Mouse (Mus musculus) heart, embryonic 14.5 days (tissue): Measurements from ENCODE around the gene Mast4. TPM values are rescaled to one million over a fixed set of nuclear protein-coding genes. Genes with fewer than 3 reads are reported as not detected.

Source experiments
- ATAC-seq: fragments of 200-750 bp; cut with Nextera tagmentation; 2 replicates; pipeline ENCODE4 v1.8.0; 2017; ENCODE audit warnings: low read depth, moderate TSS enrichment; ENCODE audit not compliant: insufficient number of reproducible peaks, insufficient read depth, low FRiP score
- H3K27ac ChIP-seq, 2 experiments: fragments of 200-500 bp in 1 of 2; fragments of 300-500 bp in 1 of 2; sonication (generic) in 1 of 2; replicated peaks in 1 of 2; 2 replicates each; pipeline ENCODE4 v1.5.1; 2012 to 2014; ENCODE audit warnings: low read depth in 2 of 2, low read length in 2 of 2, control low read depth in 1 of 2, mild to moderate bottlenecking in 1 of 2, mixed read lengths in 1 of 2; ENCODE audit not compliant: control insufficient read depth in 1 of 2, insufficient read depth in 1 of 2
- H3K27me3 ChIP-seq: fragments of 300-500 bp; sonication (generic); 2 replicates; pipeline ENCODE4 v1.6.1; 2014; ENCODE audit warnings: mild to moderate bottlenecking, low read length, control low read depth; ENCODE audit not compliant: control insufficient read depth, insufficient read depth
- H3K36me3 ChIP-seq: fragments of 300-500 bp; sonication (generic); 2 replicates; pipeline ENCODE4 v1.6.1; 2014; ENCODE audit warnings: mild to moderate bottlenecking, control low read depth, low read length, mixed read lengths; ENCODE audit not compliant: control insufficient read depth, insufficient read depth
- H3K4me1 ChIP-seq, 2 experiments: fragments of 200-500 bp in 1 of 2; fragments of 300-500 bp in 1 of 2; sonication (generic) in 1 of 2; 2 replicates each; pipeline ENCODE4 v1.6.1; 2012 to 2014; ENCODE audit warnings: low read length in 2 of 2, control low read depth in 1 of 2, mixed read lengths in 1 of 2; ENCODE audit not compliant: control insufficient read depth in 2 of 2, insufficient read depth in 2 of 2
- H3K4me2 ChIP-seq: fragments of 300-500 bp; sonication (generic); 2 replicates; pipeline ENCODE4 v1.6.1; 2014; ENCODE audit warnings: mild to moderate bottlenecking, low read length
- H3K4me3 ChIP-seq, 2 experiments: fragments of 200-500 bp in 1 of 2; fragments of 300-500 bp in 1 of 2; sonication (generic) in 1 of 2; 2 replicates each; pipeline ENCODE4 v1.5.1; 2012 to 2014; ENCODE audit warnings: low read length in 2 of 2, mild to moderate bottlenecking in 2 of 2, control low read depth in 1 of 2, low read depth in 1 of 2, moderate library complexity in 1 of 2; ENCODE audit not compliant: control insufficient read depth in 1 of 2, insufficient read depth in 1 of 2
- H3K9ac ChIP-seq: fragments of 300-500 bp; sonication (generic); 2 replicates; pipeline ENCODE4 v1.6.1; 2014; ENCODE audit warnings: mild to moderate bottlenecking, low read length
- H3K9me3 ChIP-seq: fragments of 300-500 bp; sonication (generic); 2 replicates; pipeline ENCODE4 v1.6.1; 2016; ENCODE audit warnings: low read length, control low read depth; ENCODE audit not compliant: control insufficient read depth
- WGBS: fragments of 180-500 bp; shearing (Covaris S2); extraction: QIAGEN DNeasy Blood & Tissue Kit; methylation state at CpG from one replicate; pipeline ENCODE4 v1.1.7; 2014; 5-methylcytosine and 5-hydroxymethylcytosine counted together
- polyA plus RNA-seq: library from polyadenylated mRNA; unstranded; fragments of >200 nt; fragmentation: Nextera tagmentation; extraction: Ambion mirVana; gene quantifications from 2 replicates; pipeline ENCODE4 v1.2.1, GENCODE M21; 2014

Mast4 gene
- polyA plus RNA-seq, 1 experiment from 2014 or later = 54.1 TPM

- no peak overlapping the region for H3K4me3 ChIP-seq
- no peak overlapping the region for H3K4me2 ChIP-seq
- H3K27me3 ChIP-seq = no peaks in the 10 kb centered on the region
- WGBS = 77% methylated on average over 12 of the region's 12 CpGs
- peaks cover 29 to 52% of the 10 kb centered on the region in 2 experiments for H3K4me1 ChIP-seq
- no peak for ATAC-seq
- no peaks in the 10 kb centered on the region for H3K9me3 ChIP-seq
- no peaks in the 10 kb centered on the region for H3K36me3 ChIP-seq
- H3K9ac ChIP-seq = no peak overlapping the region
- 0 out of 4 replicates have a peak overlapping the region, but pooled peaks of 1 of the 2 experiments have one; percentile 42 for H3K27ac ChIP-seq
Measured at GRCm38 (mm10) chr13:102877766-102878325, 456.5 kb downstream of the Mast4 start.

DNA sequence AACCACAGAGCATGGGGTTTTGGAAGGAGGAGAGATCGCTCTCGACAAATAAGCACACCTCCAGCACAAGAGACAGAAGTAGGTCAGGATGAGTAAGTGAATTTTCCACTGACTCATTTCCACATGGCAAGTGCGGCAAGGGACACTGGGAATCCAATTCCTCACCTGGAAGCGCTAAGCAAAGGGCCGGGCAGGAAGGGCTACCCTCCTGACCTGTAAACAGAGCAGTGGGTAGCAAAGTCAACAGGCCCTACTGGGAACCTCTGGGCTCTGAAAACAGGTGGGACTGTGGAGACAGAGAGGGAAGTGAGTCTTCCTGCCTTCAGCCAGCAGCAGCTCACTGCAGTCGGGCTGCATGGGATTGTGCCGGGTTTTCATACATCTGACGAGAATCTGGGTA lies 457.1 kb downstream of the Mast4 start:
- 70% methylated on average over 8 of the region's 8 CpGs for WGBS
- H3K27me3 ChIP-seq = no peaks in the 10 kb centered on the region
- H3K9me3 ChIP-seq = no peaks in the 10 kb centered on the region
- ATAC-seq = no peak
- peaks cover 32 to 52% of the 10 kb centered on the region in 2 experiments for H3K4me1 ChIP-seq
- H3K9ac ChIP-seq = no peak overlapping the region
- no peak overlapping the region for H3K27ac ChIP-seq
- no peaks in the 10 kb centered on the region for H3K36me3 ChIP-seq
- no peak overlapping the region for H3K4me3 ChIP-seq
- no peak overlapping the region for H3K4me2 ChIP-seq

DNA sequence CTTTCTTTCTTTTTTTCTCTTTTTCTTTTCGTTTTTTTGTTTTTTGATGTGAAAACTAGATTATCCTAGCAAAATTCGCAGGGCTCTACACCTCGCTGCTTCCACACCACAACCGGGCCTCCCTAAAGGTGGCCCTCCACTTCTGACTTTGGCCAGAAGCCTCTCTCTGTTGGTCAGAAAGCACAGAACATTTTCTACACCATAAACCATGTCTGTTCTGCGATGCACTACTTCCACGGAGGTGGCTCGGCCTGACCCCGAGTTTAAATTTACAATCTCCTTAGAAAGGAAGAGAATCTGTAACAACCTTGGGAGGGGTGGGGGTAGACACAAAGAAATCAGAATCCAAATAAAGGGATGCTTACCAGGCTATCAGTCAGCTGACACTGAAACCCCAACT lies 458.8 kb downstream of the Mast4 start:
- H3K27ac ChIP-seq = peak overlapping the region in 1 of 2 experiments; percentile 45; a peak in 2 of 4 replicates
- H3K9ac ChIP-seq = no peak overlapping the region
- peaks cover 32 to 56% of the 10 kb centered on the region in 2 experiments for H3K4me1 ChIP-seq

GRCm38 (mm10) chr13:102875144-102875476 lies 459.2 kb downstream of the Mast4 start:
- Histone ChIP-seq H3K4me3 (no peak overlapping the region), H3K36me3 (no peaks in the 10 kb centered on the region), H3K9me3 (no peaks in the 10 kb centered on the region), H3K27ac (peak overlapping the region; percentile 30 to 45), H3K4me1 (peaks cover 33 to 60% of the 10 kb centered on the region in 2 experiments), H3K9ac (no peak overlapping the region), H3K4me2 (no peak overlapping the region), H3K27me3 (no peaks in the 10 kb centered on the region)
- ATAC-seq = no peak
- 41% methylated on average over 3 of the region's 3 CpGs for WGBS

More for the DNA sequence above, 458.8 kb downstream of the Mast4 start:
- Histone ChIP-seq H3K36me3 (no peaks in the 10 kb centered on the region), H3K4me3 (no peak overlapping the region), H3K4me2 (no peak overlapping the region), H3K9me3 (no peaks in the 10 kb centered on the region), H3K27me3 (no peaks in the 10 kb centered on the region)
- 73% methylated on average over 8 of the region's 8 CpGs for WGBS
- ATAC-seq = no peak

- H3K27ac ChIP-seq = peak overlapping the region; percentile 30 to 45; a peak in 3 of 4 replicates
Measured at GRCm38 (mm10) chr13:102874465-102875143, 459.7 kb downstream of the Mast4 start.

GRCm38 (mm10) chr13:102873412-102874016 lies 460.8 kb downstream of the Mast4 start:
- H3K9me3 ChIP-seq = peaks cover 1% of the 10 kb centered on the region
- H3K4me2 ChIP-seq = no peak overlapping the region
- no peak for ATAC-seq
- no peaks in the 10 kb centered on the region for H3K36me3 ChIP-seq
- no peak overlapping the region for H3K9ac ChIP-seq
- no peaks in the 10 kb centered on the region for H3K27me3 ChIP-seq
- H3K4me3 ChIP-seq = no peak overlapping the region
- 84% methylated on average over 5 of the region's 5 CpGs for WGBS
- peaks cover 30 to 56% of the 10 kb centered on the region in 2 experiments for H3K4me1 ChIP-seq
- H3K27ac ChIP-seq = peak overlapping the region in 1 of 2 experiments; percentile 30; a peak in 1 of 4 replicates

More at GRCm38 (mm10) chr13:102874465-102875143, 459.7 kb downstream of the Mast4 start:
- Histone ChIP-seq H3K27me3 (no peaks in the 10 kb centered on the region), H3K36me3 (no peaks in the 10 kb centered on the region), H3K4me1 (peaks cover 33 to 60% of the 10 kb centered on the region in 2 experiments), H3K9ac (no peak overlapping the region), H3K9me3 (no peaks in the 10 kb centered on the region), H3K4me2 (no peak overlapping the region), H3K4me3 (no peak overlapping the region)
- WGBS = 67% methylated on average over 14 of the region's 14 CpGs
- no peak for ATAC-seq

DNA sequence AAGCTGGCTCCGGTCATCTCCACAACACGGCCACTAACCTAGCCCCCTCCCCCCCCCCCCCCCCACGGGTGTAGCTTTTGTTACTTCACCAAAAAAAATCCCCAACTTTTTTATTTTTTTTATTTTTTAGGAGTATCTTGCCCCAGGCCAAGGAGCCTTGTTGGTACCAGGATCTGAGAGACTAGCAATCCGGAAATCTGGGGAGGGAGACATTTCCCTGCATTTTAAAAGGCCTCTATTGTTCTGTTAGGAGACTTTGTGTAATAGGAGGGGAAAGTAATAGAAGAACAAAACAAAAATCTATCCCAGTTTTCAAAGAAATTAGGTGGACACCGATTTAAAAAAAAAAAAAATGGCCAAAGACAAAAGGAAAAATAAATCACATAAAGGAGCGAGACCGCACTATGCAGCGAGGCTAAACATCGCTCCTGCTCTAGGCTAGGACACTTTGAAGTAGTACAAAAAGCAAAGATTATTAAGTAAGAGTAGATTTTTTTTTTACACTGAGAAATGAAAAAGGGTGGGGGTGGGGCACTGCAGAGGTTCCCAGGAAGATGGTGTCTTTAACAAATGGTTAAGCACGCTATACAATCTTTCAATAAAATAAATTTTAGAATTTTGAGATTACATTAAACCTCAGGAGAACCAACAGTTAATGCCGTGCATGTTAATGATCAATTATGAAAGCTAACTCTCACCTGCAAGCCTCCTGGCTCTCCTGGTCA lies 462.8 kb downstream of the Mast4 start:
- H3K27me3 ChIP-seq = no peaks in the 10 kb centered on the region
- H3K4me1 ChIP-seq = peaks cover 20 to 45% of the 10 kb centered on the region in 2 experiments
- ATAC-seq = no peak

More for the DNA sequence above, 462.8 kb downstream of the Mast4 start:
- no peak overlapping the region; a peak in 1 of 4 replicates for H3K27ac ChIP-seq
- H3K36me3 ChIP-seq = 0 out of 2 replicates have a peak, but pooled peaks cover 2% of the 10 kb centered on the region
- 78% methylated on average over 11 of the region's 11 CpGs for WGBS
- no peak overlapping the region for H3K9ac ChIP-seq
- no peak overlapping the region for H3K4me2 ChIP-seq
- H3K4me3 ChIP-seq = no peak overlapping the region
- H3K9me3 ChIP-seq = peaks cover 8% of the 10 kb centered on the region
